Mouse (Mus musculus) hindbrain, embryonic 16.5 days (tissue): ENCODE results near the gene Gen1. TPM values are rescaled to one million over a fixed set of nuclear protein-coding genes. Genes with fewer than 3 reads are reported as not detected.

ENCODE experiments used
- ATAC-seq: fragments of 200-750 bp; cut with Nextera tagmentation; 2 replicates; pipeline ENCODE4 v1.8.0; 2017; ENCODE audit warnings: moderate TSS enrichment, moderate library complexity
- H3K27ac ChIP-seq: fragments of 300-500 bp; sonication (generic); 2 replicates; pipeline ENCODE4 v1.5.1; 2014; ENCODE audit warnings: low read depth, mild to moderate bottlenecking, control low read depth, low read length, moderate library complexity
- H3K27me3 ChIP-seq: fragments of 300-500 bp; sonication (generic); replicated peaks from 2 replicates; pipeline ENCODE4 v1.6.1; 2014; ENCODE audit warnings: low read length; ENCODE audit not compliant: control insufficient read depth, insufficient read depth
- H3K36me3 ChIP-seq: fragments of 300-500 bp; sonication (generic); 2 replicates; pipeline ENCODE4 v1.6.1; 2014; ENCODE audit warnings: mild to moderate bottlenecking, low read length, moderate library complexity, mixed read lengths; ENCODE audit not compliant: control insufficient read depth, insufficient read depth
- H3K4me1 ChIP-seq: fragments of 300-500 bp; sonication (generic); 2 replicates; pipeline ENCODE4 v1.6.1; 2014; ENCODE audit warnings: low read depth, low read length; ENCODE audit not compliant: control insufficient read depth, insufficient read depth
- H3K4me2 ChIP-seq: fragments of 300-500 bp; sonication (generic); 2 replicates; pipeline ENCODE4 v1.6.1; 2014; ENCODE audit warnings: mild to moderate bottlenecking, low read length, control low read depth, moderate library complexity
- H3K4me3 ChIP-seq: fragments of 300-500 bp; sonication (generic); 2 replicates; pipeline ENCODE4 v1.5.1; 2014; ENCODE audit warnings: mild to moderate bottlenecking, low read length, control low read depth, moderate library complexity
- H3K9ac ChIP-seq: fragments of 300-500 bp; sonication (generic); 2 replicates; pipeline ENCODE4 v1.6.1; 2014; ENCODE audit warnings: low read depth, mild to moderate bottlenecking, control low read depth, low read length, moderate library complexity
- H3K9me3 ChIP-seq: fragments of 300-500 bp; sonication (generic); 2 replicates; pipeline ENCODE4 v1.6.1; 2014; ENCODE audit warnings: mild to moderate bottlenecking, low read length, moderate library complexity; ENCODE audit not compliant: control insufficient read depth
- WGBS: fragments of 180-500 bp; shearing (Covaris S2); extraction: QIAGEN DNeasy Blood & Tissue Kit; methylation state at CpG from one replicate; pipeline ENCODE4 v1.1.7; 2014; 5-methylcytosine and 5-hydroxymethylcytosine counted together
- polyA plus RNA-seq: library from polyadenylated mRNA; unstranded; fragments of >200 nt; fragmentation: Nextera tagmentation; extraction: Ambion mirVana; gene quantifications from 2 replicates; pipeline ENCODE4 v1.2.1, GENCODE M21; 2015

Gen1 gene
- polyA plus RNA-seq, result 2.1 and 2.4 TPM in 2 replicates

GRCm38 (mm10) chr12:11265382-11266281, at the start of gene Gen1, which contains the start of gene Smc6:
Gene Gen1, minus strand, starts transcription at chr12:11265801.
Gene Smc6, plus strand, starts transcription at chr12:11265886.
- Histone ChIP-seq H3K4me3 (peak within 1 kb of the TSS; percentile 95), H3K9me3 (no peaks in the 10 kb centered on the region), H3K27ac (peak within 1 kb of the TSS; percentile 93), H3K4me2 (peak within 1 kb of the TSS; percentile 99), H3K9ac (peak within 1 kb of the TSS; percentile 98), H3K27me3 (no peaks in the 10 kb centered on the region), H3K4me1 (peaks cover 31% of the 10 kb centered on the region), H3K36me3 (no peaks in the 10 kb centered on the region)
- under 1% methylated on average over 78 of the region's 83 CpGs for whole genome bisulfite sequencing
- peak; percentile 99 for ATAC-seq

GRCm38 (mm10) chr12:11313840-11314239, 48.2 kb upstream of the Gen1 start:
- no peak overlapping the region for H3K4me2 ChIP-seq
- no peak overlapping the region for H3K27ac ChIP-seq
- H3K9ac ChIP-seq, result no peak overlapping the region
- ATAC-seq, result no peak
- H3K9me3 ChIP-seq, result no peaks in the 10 kb centered on the region
- no peaks in the 10 kb centered on the region for H3K27me3 ChIP-seq
- H3K4me3 ChIP-seq, result no peak overlapping the region
- peaks cover 20% of the 10 kb centered on the region for H3K36me3 ChIP-seq
- WGBS, result 71% methylated on average over 1 of the region's 1 CpGs
- H3K4me1 ChIP-seq, result no peaks in the 10 kb centered on the region

GRCm38 (mm10) chr12:11311106-11311505, 45.5 kb upstream of the Gen1 start:
- H3K27me3 ChIP-seq, result no peaks in the 10 kb centered on the region
- no peak overlapping the region for H3K4me2 ChIP-seq
- H3K9ac ChIP-seq, result no peak overlapping the region
- H3K4me1 ChIP-seq, result no peaks in the 10 kb centered on the region
- H3K36me3 ChIP-seq, result peaks cover 30% of the 10 kb centered on the region
- H3K27ac ChIP-seq, result no peak overlapping the region
- H3K4me3 ChIP-seq, result no peak overlapping the region
- ATAC-seq, result no peak
- H3K9me3 ChIP-seq, result no peaks in the 10 kb centered on the region
- WGBS, result 100% methylated on average over 2 of the region's 2 CpGs

GRCm38 (mm10) chr12:11306753-11307645, 41.4 kb upstream of the Gen1 start:
- H3K4me1 ChIP-seq, result no peaks in the 10 kb centered on the region
- no peak for ATAC-seq
- WGBS, result 93% methylated on average over 8 of the region's 8 CpGs
- H3K27me3 ChIP-seq, result no peaks in the 10 kb centered on the region
- H3K9ac ChIP-seq, result no peak overlapping the region
- H3K36me3 ChIP-seq, result peaks cover 33% of the 10 kb centered on the region
- no peak overlapping the region for H3K4me3 ChIP-seq
- no peak overlapping the region for H3K4me2 ChIP-seq
- no peak overlapping the region for H3K27ac ChIP-seq
- H3K9me3 ChIP-seq, result no peaks in the 10 kb centered on the region

DNA sequence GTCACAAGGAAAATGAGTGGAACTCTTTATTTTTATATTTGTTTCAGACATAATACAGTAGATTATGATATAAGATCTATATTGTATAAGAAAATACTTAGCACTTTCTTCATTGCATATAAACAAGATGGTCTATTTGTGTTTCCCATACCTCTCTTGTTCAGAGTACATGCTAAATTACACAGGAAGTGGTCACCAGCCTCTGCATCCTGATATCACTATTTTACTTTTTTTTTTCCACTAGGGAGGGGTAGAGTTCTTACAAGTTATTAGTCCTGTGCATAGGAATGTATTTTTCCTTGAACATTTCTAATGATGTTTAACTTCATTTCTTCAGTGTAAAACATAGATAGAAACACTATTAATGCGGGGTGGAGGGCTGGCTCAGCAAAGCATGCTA, 35.3 kb upstream of the Gen1 start:
- H3K4me1 ChIP-seq, result no peaks in the 10 kb centered on the region
- H3K4me2 ChIP-seq, result no peak overlapping the region
- H3K4me3 ChIP-seq, result no peak overlapping the region
- no peaks in the 10 kb centered on the region for H3K27me3 ChIP-seq
- no peak for ATAC-seq
- no peak overlapping the region for H3K9ac ChIP-seq
- peaks cover 23% of the 10 kb centered on the region for H3K36me3 ChIP-seq
- no peak overlapping the region for H3K27ac ChIP-seq
- 97% methylated on average over 1 of the region's 1 CpGs for WGBS
- no peaks in the 10 kb centered on the region for H3K9me3 ChIP-seq

- H3K4me2 ChIP-seq, result no peak overlapping the region
- H3K9ac ChIP-seq, result no peak overlapping the region
- no peaks in the 10 kb centered on the region for H3K27me3 ChIP-seq
- H3K4me1 ChIP-seq, result no peaks in the 10 kb centered on the region
- no peak overlapping the region for H3K27ac ChIP-seq
- WGBS, result 95% methylated on average over 2 of the region's 2 CpGs
- ATAC-seq, result no peak
- peaks cover 32% of the 10 kb centered on the region for H3K36me3 ChIP-seq
- H3K9me3 ChIP-seq, result no peaks in the 10 kb centered on the region
- H3K4me3 ChIP-seq, result no peak overlapping the region
Observed at GRCm38 (mm10) chr12:11286382-11286781, 20.8 kb upstream of the Gen1 start.

GRCm38 (mm10) chr12:11281584-11281983, 16.0 kb upstream of the Gen1 start:
- no peak overlapping the region for H3K4me2 ChIP-seq
- no peak overlapping the region for H3K9ac ChIP-seq
- no peaks in the 10 kb centered on the region for H3K4me1 ChIP-seq
- 93% methylated on average over 2 of the region's 2 CpGs for WGBS
- H3K4me3 ChIP-seq, result no peak overlapping the region
- peaks cover 18% of the 10 kb centered on the region for H3K36me3 ChIP-seq
- H3K9me3 ChIP-seq, result no peaks in the 10 kb centered on the region
- H3K27me3 ChIP-seq, result no peaks in the 10 kb centered on the region
- ATAC-seq, result no peak
- no peak overlapping the region for H3K27ac ChIP-seq

GRCm38 (mm10) chr12:11279886-11280285, 14.3 kb upstream of the Gen1 start:
- 86% methylated on average over 3 of the region's 3 CpGs for WGBS
- no peak overlapping the region for H3K4me2 ChIP-seq

GRCm38 (mm10) chr12:11277207-11277606, 11.6 kb upstream of the Gen1 start:
- Histone ChIP-seq H3K9ac (no peak overlapping the region), H3K27ac (no peak overlapping the region), H3K4me2 (no peak overlapping the region), H3K27me3 (no peaks in the 10 kb centered on the region), H3K9me3 (no peaks in the 10 kb centered on the region), H3K4me3 (no peak overlapping the region), H3K4me1 (no peaks in the 10 kb centered on the region), H3K36me3 (peaks cover 9% of the 10 kb centered on the region; the same call in 1 of the 2 replicates)
- 93% methylated on average over 6 of the region's 6 CpGs for WGBS
- no peak for ATAC-seq

More at GRCm38 (mm10) chr12:11279886-11280285, 14.3 kb upstream of the Gen1 start:
- H3K27me3 ChIP-seq, result no peaks in the 10 kb centered on the region
- peaks cover 10% of the 10 kb centered on the region for H3K36me3 ChIP-seq
- no peak overlapping the region for H3K4me3 ChIP-seq
- no peaks in the 10 kb centered on the region for H3K4me1 ChIP-seq
- no peak overlapping the region for H3K27ac ChIP-seq
- H3K9ac ChIP-seq, result no peak overlapping the region
- no peak for ATAC-seq
- H3K9me3 ChIP-seq, result no peaks in the 10 kb centered on the region
